Mouse (Mus musculus): ENCODE measurements around the gene Sbsn. TPM values are rescaled to one million over a fixed set of nuclear protein-coding genes. Genes with fewer than 3 reads are reported as not detected.
A peak's percentile ranks its signal among the peaks of the same experiment; 100 is the strongest.

The Sbsn gene
- total RNA-seq, 1 experiment from 2014 or later, result 0.25 TPM

- no peak for ATAC-seq (replicated peaks in 1 of 2; ENCODE audit: insufficient read depth in 1 of 2, low FRiP score in 2 of 2, low TSS enrichment in 1 of 2, low read depth in 1 of 2, poor library complexity in 2 of 2, severe bottlenecking in 2 of 2)
Measured at GRCm38 (mm10) chr7:30787377-30788022, 36.2 kb downstream of the Sbsn start, which contains the start of gene Krtdap. TSS of gene Krtdap (plus strand) at chr7:30787896.

GRCm38 (mm10) chr7:30790141-30790540 lies 38.9 kb downstream of the Sbsn start:
- ATAC-seq (replicated peaks in 1 of 2; ENCODE audit: insufficient read depth in 1 of 2, low FRiP score in 2 of 2, low TSS enrichment in 1 of 2, low read depth in 1 of 2, poor library complexity in 2 of 2, severe bottlenecking in 2 of 2), result no peak

- ATAC-seq (replicated peaks in 1 of 2; ENCODE audit: insufficient read depth in 1 of 2, low FRiP score in 2 of 2, low TSS enrichment in 1 of 2, low read depth in 1 of 2, poor library complexity in 2 of 2, severe bottlenecking in 2 of 2), result peak; percentile 37 to 58; a peak in 2 of 4 replicates
Measured at GRCm38 (mm10) chr7:30791921-30792320, 40.6 kb downstream of the Sbsn start.

GRCm38 (mm10) chr7:30794921-30795320 lies 43.6 kb downstream of the Sbsn start:
- peak in 1 of 2 experiments; percentile 42; a peak in 2 of 4 replicates for ATAC-seq (replicated peaks in 1 of 2; ENCODE audit: insufficient read depth in 1 of 2, low FRiP score in 2 of 2, low TSS enrichment in 1 of 2, low read depth in 1 of 2, poor library complexity in 2 of 2, severe bottlenecking in 2 of 2)

- ATAC-seq (replicated peaks in 1 of 2; ENCODE audit: insufficient read depth in 1 of 2, low FRiP score in 2 of 2, low TSS enrichment in 1 of 2, low read depth in 1 of 2, poor library complexity in 2 of 2, severe bottlenecking in 2 of 2), result no peak
Measured at GRCm38 (mm10) chr7:30796790-30797189, 45.5 kb downstream of the Sbsn start.

GRCm38 (mm10) chr7:30800653-30801052 lies 49.4 kb downstream of the Sbsn start:
- no peak for ATAC-seq (replicated peaks in 1 of 2; ENCODE audit: insufficient read depth in 1 of 2, low FRiP score in 2 of 2, low TSS enrichment in 1 of 2, low read depth in 1 of 2, poor library complexity in 2 of 2, severe bottlenecking in 2 of 2)

GRCm38 (mm10) chr7:30803256-30803655 lies 52.0 kb downstream of the Sbsn start:
- no peak for ATAC-seq (replicated peaks in 1 of 2; ENCODE audit: insufficient read depth in 1 of 2, low FRiP score in 2 of 2, low TSS enrichment in 1 of 2, low read depth in 1 of 2, poor library complexity in 2 of 2, severe bottlenecking in 2 of 2)

- peak; percentile 49 to 61 for ATAC-seq (replicated peaks in 1 of 2; ENCODE audit: insufficient read depth in 1 of 2, low FRiP score in 2 of 2, low TSS enrichment in 1 of 2, low read depth in 1 of 2, poor library complexity in 2 of 2, severe bottlenecking in 2 of 2)
Measured at GRCm38 (mm10) chr7:30804026-30804715, 52.9 kb downstream of the Sbsn start.

Other genes starting within 250 kb of the Sbsn start
- gene Arhgap33, start 216.4 kb upstream of the Sbsn start, total RNA-seq (2017), result 10.3 and 15.1 TPM in 2 replicates
- 1.6 and 2.7 TPM in 2 replicates for gene Hspb6, start 199.3 kb upstream of the Sbsn start, total RNA-seq (2017)
- 14.4 and 17.1 TPM in 2 replicates for gene Proser3, start 199.2 kb upstream of the Sbsn start, total RNA-seq (2017)
- gene Lin37, start 191.6 kb upstream of the Sbsn start, total RNA-seq (2017), result 19.6 and 39.0 TPM in 2 replicates
- 79.4 and 148 TPM in 2 replicates for gene U2af1l4, start 188.2 kb upstream of the Sbsn start, total RNA-seq (2017)
- 5.0 and 9.4 TPM in 2 replicates for gene Gm49396, start 188.1 kb upstream of the Sbsn start, total RNA-seq (2017)
- gene Psenen, start 187.8 kb upstream of the Sbsn start, total RNA-seq (2017), result 122 and 158 TPM in 2 replicates
- gene Igflr1, start 186.0 kb upstream of the Sbsn start, total RNA-seq (2017), result 0.63 TPM in 1 of 2 replicates, not detected in the other
- 18.7 and 26.5 TPM in 2 replicates for gene Kmt2b, start 162.7 kb upstream of the Sbsn start, total RNA-seq (2017)
- not detected in 2 replicates for gene Zbtb32, start 152.6 kb upstream of the Sbsn start, total RNA-seq (2017)
- gene Upk1a, start 138.6 kb upstream of the Sbsn start, total RNA-seq (2017), result not detected in 2 replicates
- gene Cox6b1, start 125.3 kb upstream of the Sbsn start, total RNA-seq (2017), result 272 and 375 TPM in 2 replicates
- not detected in 2 replicates for gene Etv2, start 115.6 kb upstream of the Sbsn start, total RNA-seq (2017)
- 17.5 and 44.4 TPM in 2 replicates for gene Rbm42, start 101.2 kb upstream of the Sbsn start, total RNA-seq (2017)
- 16.2 and 20.0 TPM in 2 replicates for gene Haus5, start 86.5 kb upstream of the Sbsn start, total RNA-seq (2017)
- not detected in 2 replicates for gene Pmis2, start 79.9 kb upstream of the Sbsn start, total RNA-seq (2017)
- gene 2200002J24Rik, start 52.5 kb upstream of the Sbsn start, total RNA-seq (2017), result not detected in 2 replicates
- gene Atp4a, start 39.3 kb upstream of the Sbsn start, total RNA-seq (2017), result 0.25 TPM in 1 of 2 replicates, not detected in the other
- gene Tmem147, start 21.9 kb upstream of the Sbsn start, total RNA-seq (2017), result 34.0 and 38.9 TPM in 2 replicates
- gene Gapdhs, start 7.8 kb upstream of the Sbsn start, total RNA-seq (2017), result not detected in 2 replicates
- 5.8 TPM in 1 of 2 replicates, not detected in the other for gene Dmkn, start 12.3 kb downstream of the Sbsn start, total RNA-seq (2017)
- not detected in 2 replicates for gene Krtdap, start 36.4 kb downstream of the Sbsn start, total RNA-seq (2017)
- 31.8 and 42.8 TPM in 2 replicates for gene Ffar2, start 72.3 kb downstream of the Sbsn start, total RNA-seq (2017)
- gene Ffar3, start 104.7 kb downstream of the Sbsn start, total RNA-seq (2017), result not detected in 2 replicates
- not detected in 2 replicates for gene Ffar1, start 110.1 kb downstream of the Sbsn start, total RNA-seq (2017)
- not detected in 2 replicates for gene Cd22, start 128.9 kb downstream of the Sbsn start, total RNA-seq (2017)
- gene Mag, start 163.4 kb downstream of the Sbsn start, total RNA-seq (2017), result 0.38 TPM in 1 of 2 replicates, not detected in the other
- gene Hamp2, start 173.2 kb downstream of the Sbsn start, total RNA-seq (2017), result not detected in 2 replicates
- not detected in 2 replicates for gene Hamp, start 192.6 kb downstream of the Sbsn start, total RNA-seq (2017)
- gene Usf2, start 205.3 kb downstream of the Sbsn start, total RNA-seq (2017), result 120 and 164 TPM in 2 replicates
- 1.2 and 2.4 TPM in 2 replicates for gene Lsr, start 222.0 kb downstream of the Sbsn start, total RNA-seq (2017)
- gene Fam187b, start 222.3 kb downstream of the Sbsn start, total RNA-seq (2017), result not detected in 2 replicates

Data from hematopoietic stem cell, adult 5-6 weeks (primary cell).